Mouse (Mus musculus): ENCODE measurements around the gene Grap. TPM values are rescaled to one million over a fixed set of nuclear protein-coding genes. Genes with fewer than 3 reads are reported as not detected.

The Grap gene
- polyA plus RNA-seq, 1 experiment from 2014 or later, result 10.3 TPM

DNA sequence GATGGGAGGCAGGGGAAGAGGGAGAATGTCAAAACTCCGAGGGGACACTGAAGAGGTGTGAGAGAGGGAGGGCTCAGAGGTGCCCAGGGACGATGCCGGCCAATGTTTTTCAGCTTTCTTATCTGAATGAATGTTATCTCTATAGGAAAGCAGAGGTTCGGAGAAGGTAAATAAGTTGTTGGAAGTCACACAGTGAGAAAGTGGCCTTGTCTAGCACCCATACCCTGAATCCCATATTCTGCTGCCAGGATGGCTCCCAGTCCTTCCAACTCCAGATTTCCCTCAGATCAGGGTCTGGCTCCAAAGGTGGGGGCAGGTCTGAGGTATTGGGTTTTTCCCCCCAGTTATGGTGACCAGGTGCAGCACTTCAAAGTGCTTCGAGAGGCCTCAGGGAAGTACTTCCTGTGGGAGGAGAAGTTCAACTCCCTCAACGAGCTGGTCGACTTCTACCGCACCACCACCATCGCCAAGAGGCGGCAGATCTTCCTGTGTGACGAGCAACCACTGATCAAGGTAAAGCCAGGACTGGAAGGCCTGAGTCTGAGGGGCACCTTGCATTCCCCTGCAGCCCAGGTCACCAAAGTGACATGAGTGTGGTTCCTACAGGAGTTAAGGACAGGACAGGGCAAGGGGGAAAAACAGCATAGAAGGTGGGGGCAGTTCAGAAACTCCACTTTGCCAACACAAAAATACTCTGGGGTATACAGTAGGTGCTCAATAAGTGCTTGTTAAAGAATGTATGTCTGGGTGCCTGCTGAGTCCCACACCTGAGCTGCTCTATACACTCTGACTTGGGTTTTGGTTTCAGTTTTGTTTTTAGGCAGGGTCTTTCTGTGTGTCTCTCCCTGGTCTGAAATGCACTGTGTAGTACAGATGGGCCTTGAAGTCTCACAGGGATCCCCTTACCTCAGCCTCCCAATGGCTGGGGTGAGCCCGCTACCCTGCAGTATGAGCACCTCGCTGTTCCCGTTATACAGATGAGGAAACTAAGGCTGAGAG, 16.7 kb downstream of the Grap start:
- H3K4me2 ChIP-seq (ENCODE audit: low read length), result no peak overlapping the region
- no peak overlapping the region for H3K4me3 ChIP-seq (ENCODE audit: control insufficient read depth in 1 of 2, insufficient read depth in 1 of 2, low read depth in 1 of 2, low read length in 2 of 2)
- H3K36me3 ChIP-seq (ENCODE audit: control insufficient read depth, insufficient read depth, low read length), result no peaks in the 10 kb centered on the region
- no peak overlapping the region for H3K9ac ChIP-seq (ENCODE audit: low read length)
- no peak overlapping the region for H3K27ac ChIP-seq (replicated peaks in 1 of 2; ENCODE audit: control insufficient read depth in 1 of 2, insufficient read depth in 1 of 2, low read depth in 2 of 2, low read length in 2 of 2)
- no peak for ATAC-seq (ENCODE audit: insufficient number of reproducible peaks, insufficient read depth, low FRiP score, low read depth)
- H3K27me3 ChIP-seq (ENCODE audit: control insufficient read depth, insufficient read depth, low read length), result peaks cover 3% of the 10 kb centered on the region; the same call in 1 of the 2 replicates
- no peaks in the 10 kb centered on the region for H3K9me3 ChIP-seq (ENCODE audit: control insufficient read depth, low read length)
- H3K4me1 ChIP-seq (ENCODE audit: control insufficient read depth in 2 of 2, insufficient read depth in 2 of 2, low read length in 2 of 2), result no peaks in the 10 kb centered on the region
- WGBS, result 60% methylated on average over 14 of the region's 14 CpGs

DNA sequence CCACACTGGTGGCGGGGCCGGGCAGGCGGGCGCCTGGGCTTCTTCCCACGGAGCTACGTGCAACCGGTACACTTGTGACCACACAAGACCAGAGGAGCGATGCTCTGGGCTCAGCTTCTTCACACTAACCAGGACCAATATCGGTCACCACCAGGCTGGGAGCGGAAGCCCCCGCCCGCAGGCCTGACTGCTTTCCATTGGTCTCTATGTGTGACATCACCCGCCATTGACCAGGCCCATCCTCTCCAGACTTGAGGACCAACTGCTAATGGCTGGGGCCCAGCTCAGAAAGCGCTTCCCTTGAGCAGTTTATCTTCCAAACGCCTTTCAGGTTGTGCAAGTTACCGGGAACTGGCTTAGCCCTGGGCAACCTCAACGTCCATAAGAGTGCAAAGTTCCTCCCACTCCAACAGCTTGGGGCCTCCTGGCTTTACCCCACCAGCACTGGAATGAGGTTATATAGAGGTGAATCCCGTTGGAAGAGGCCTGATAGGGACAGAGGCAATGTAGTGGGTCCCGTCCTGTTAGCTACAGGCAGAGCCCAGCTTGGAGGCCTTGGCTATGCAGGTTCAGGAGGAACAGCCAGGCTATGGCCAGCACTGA, 18.8 kb downstream of the Grap start:
- 0 out of 4 replicates have a peak, but pooled peaks cover 0 to 3% of the 10 kb centered on the region in 2 experiments for H3K4me1 ChIP-seq (ENCODE audit: control insufficient read depth in 2 of 2, insufficient read depth in 2 of 2, low read length in 2 of 2)
- 56% methylated on average over 19 of the region's 19 CpGs for WGBS
- no peak for ATAC-seq (ENCODE audit: insufficient number of reproducible peaks, insufficient read depth, low FRiP score, low read depth)

DNA sequence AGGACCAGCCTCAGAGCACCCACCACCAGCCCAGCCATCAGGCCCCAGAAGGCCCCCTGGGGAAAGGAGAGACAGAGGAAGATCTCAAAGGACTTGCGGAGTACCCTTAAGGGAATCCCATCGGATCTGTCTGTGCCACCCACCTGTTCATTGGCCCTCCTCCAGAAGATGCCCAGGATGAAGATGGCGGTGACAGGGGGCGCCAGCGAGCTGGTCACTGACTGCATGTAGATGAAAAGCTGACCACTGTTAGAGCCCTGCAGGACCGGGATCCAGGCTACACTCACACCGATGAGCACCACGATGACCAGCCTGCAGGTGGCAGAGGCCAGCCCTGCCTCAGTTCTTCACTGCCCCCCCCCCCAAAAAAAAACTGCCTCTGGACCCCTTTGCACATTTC, 20.6 kb downstream of the Grap start:
- H3K27me3 ChIP-seq (ENCODE audit: control insufficient read depth, insufficient read depth, low read length), result peaks cover 3% of the 10 kb centered on the region; the same call in 1 of the 2 replicates
- H3K4me1 ChIP-seq (ENCODE audit: control insufficient read depth in 2 of 2, insufficient read depth in 2 of 2, low read length in 2 of 2), result 0 out of 4 replicates have a peak, but pooled peaks cover 0 to 3% of the 10 kb centered on the region in 2 experiments
- no peaks in the 10 kb centered on the region for H3K9me3 ChIP-seq (ENCODE audit: control insufficient read depth, low read length)
- no peak overlapping the region for H3K4me3 ChIP-seq (ENCODE audit: control insufficient read depth in 1 of 2, insufficient read depth in 1 of 2, low read depth in 1 of 2, low read length in 2 of 2)
- WGBS, result 32% methylated on average over 8 of the region's 8 CpGs
- H3K36me3 ChIP-seq (ENCODE audit: control insufficient read depth, insufficient read depth, low read length), result no peaks in the 10 kb centered on the region
- H3K9ac ChIP-seq (ENCODE audit: low read length), result no peak overlapping the region
- no peak overlapping the region for H3K27ac ChIP-seq (replicated peaks in 1 of 2; ENCODE audit: control insufficient read depth in 1 of 2, insufficient read depth in 1 of 2, low read depth in 2 of 2, low read length in 2 of 2)
- no peak for ATAC-seq (ENCODE audit: insufficient number of reproducible peaks, insufficient read depth, low FRiP score, low read depth)
- no peak overlapping the region for H3K4me2 ChIP-seq (ENCODE audit: low read length)

More for the DNA sequence above, 18.8 kb downstream of the Grap start:
- H3K27me3 ChIP-seq (ENCODE audit: control insufficient read depth, insufficient read depth, low read length), result peaks cover 3% of the 10 kb centered on the region; the same call in 1 of the 2 replicates
- no peak overlapping the region for H3K27ac ChIP-seq (replicated peaks in 1 of 2; ENCODE audit: control insufficient read depth in 1 of 2, insufficient read depth in 1 of 2, low read depth in 2 of 2, low read length in 2 of 2)
- no peaks in the 10 kb centered on the region for H3K36me3 ChIP-seq (ENCODE audit: control insufficient read depth, insufficient read depth, low read length)
- no peak overlapping the region for H3K9ac ChIP-seq (ENCODE audit: low read length)
- no peak overlapping the region for H3K4me3 ChIP-seq (ENCODE audit: control insufficient read depth in 1 of 2, insufficient read depth in 1 of 2, low read depth in 1 of 2, low read length in 2 of 2)
- H3K4me2 ChIP-seq (ENCODE audit: low read length), result no peak overlapping the region
- H3K9me3 ChIP-seq (ENCODE audit: control insufficient read depth, low read length), result no peaks in the 10 kb centered on the region

DNA sequence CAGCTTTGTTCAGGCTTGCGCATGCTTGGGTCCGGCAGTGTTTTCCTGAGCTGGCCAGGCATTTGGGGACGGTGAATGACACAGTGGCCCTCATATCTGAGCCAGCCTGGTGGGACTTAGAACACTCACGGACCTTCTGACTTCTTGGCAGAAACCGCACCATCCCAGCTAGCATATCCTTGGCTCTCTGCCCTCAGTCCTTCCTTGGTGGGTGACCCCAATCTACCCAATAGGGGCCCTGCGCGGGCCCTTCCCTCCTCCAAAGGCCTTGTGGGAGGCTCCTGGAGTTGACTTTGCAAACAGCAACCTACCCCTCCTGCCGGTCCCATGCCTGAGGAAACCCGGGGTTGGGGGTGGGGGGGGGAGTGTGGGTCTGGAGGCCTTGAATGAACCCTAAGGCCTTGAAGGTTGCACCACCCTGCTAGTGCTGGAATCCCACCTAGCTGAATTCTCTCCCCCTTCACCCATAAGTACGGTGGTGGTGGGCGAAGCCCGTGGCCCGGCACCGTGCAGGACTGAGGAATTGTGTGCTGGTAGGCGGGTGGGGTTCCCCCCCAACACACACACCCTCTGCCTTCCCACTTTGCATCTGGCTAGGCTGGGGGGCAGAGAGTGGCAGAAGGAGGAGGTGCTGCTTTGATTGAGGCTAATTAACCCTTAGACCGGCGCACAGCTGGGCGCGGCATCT, 21.2 kb downstream of the Grap start:
- Histone ChIP-seq H3K9me3 (ENCODE audit: control insufficient read depth, low read length) (no peaks in the 10 kb centered on the region), H3K27me3 (ENCODE audit: control insufficient read depth, insufficient read depth, low read length) (peaks cover 3% of the 10 kb centered on the region; the same call in 1 of the 2 replicates), H3K27ac (replicated peaks in 1 of 2; ENCODE audit: control insufficient read depth in 1 of 2, insufficient read depth in 1 of 2, low read depth in 2 of 2, low read length in 2 of 2) (no peak overlapping the region), H3K9ac (ENCODE audit: low read length) (no peak overlapping the region), H3K4me2 (ENCODE audit: low read length) (no peak overlapping the region), H3K4me1 (ENCODE audit: control insufficient read depth in 2 of 2, insufficient read depth in 2 of 2, low read length in 2 of 2) (0 out of 4 replicates have a peak, but pooled peaks cover 0 to 3% of the 10 kb centered on the region in 2 experiments), H3K36me3 (ENCODE audit: control insufficient read depth, insufficient read depth, low read length) (no peaks in the 10 kb centered on the region), H3K4me3 (ENCODE audit: control insufficient read depth in 1 of 2, insufficient read depth in 1 of 2, low read depth in 1 of 2, low read length in 2 of 2) (no peak overlapping the region)
- no peak for ATAC-seq (ENCODE audit: insufficient number of reproducible peaks, insufficient read depth, low FRiP score, low read depth)
- WGBS, result 43% methylated on average over 19 of the region's 19 CpGs

DNA sequence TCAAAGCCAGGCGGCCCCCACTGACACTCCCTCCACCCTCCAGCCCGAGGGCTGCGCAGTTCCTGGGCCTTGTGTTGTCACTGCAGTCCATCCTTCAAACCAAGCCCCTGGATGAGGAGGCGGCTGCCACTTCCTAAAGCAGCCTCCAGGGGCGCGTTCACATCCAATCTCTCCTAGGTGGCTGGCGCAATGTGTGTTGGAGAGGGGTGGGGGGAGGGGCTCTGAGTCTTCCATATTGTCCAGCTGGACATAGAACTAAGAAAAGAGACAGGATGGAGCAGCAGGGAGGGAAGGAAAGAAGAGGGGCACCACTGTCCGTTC, 21.7 kb downstream of the Grap start:
- Histone ChIP-seq H3K9me3 (ENCODE audit: control insufficient read depth, low read length) (no peaks in the 10 kb centered on the region), H3K4me3 (ENCODE audit: control insufficient read depth in 1 of 2, insufficient read depth in 1 of 2, low read depth in 1 of 2, low read length in 2 of 2) (no peak overlapping the region), H3K27me3 (ENCODE audit: control insufficient read depth, insufficient read depth, low read length) (peaks cover 3% of the 10 kb centered on the region; the same call in 1 of the 2 replicates), H3K27ac (replicated peaks in 1 of 2; ENCODE audit: control insufficient read depth in 1 of 2, insufficient read depth in 1 of 2, low read depth in 2 of 2, low read length in 2 of 2) (no peak overlapping the region), H3K36me3 (ENCODE audit: control insufficient read depth, insufficient read depth, low read length) (no peaks in the 10 kb centered on the region), H3K4me1 (ENCODE audit: control insufficient read depth in 2 of 2, insufficient read depth in 2 of 2, low read length in 2 of 2) (0 out of 4 replicates have a peak, but pooled peaks cover 0 to 3% of the 10 kb centered on the region in 2 experiments), H3K4me2 (ENCODE audit: low read length) (no peak overlapping the region), H3K9ac (ENCODE audit: low read length) (no peak overlapping the region)
- 7% methylated on average over 8 of the region's 8 CpGs for WGBS
- no peak for ATAC-seq (ENCODE audit: insufficient number of reproducible peaks, insufficient read depth, low FRiP score, low read depth)

DNA sequence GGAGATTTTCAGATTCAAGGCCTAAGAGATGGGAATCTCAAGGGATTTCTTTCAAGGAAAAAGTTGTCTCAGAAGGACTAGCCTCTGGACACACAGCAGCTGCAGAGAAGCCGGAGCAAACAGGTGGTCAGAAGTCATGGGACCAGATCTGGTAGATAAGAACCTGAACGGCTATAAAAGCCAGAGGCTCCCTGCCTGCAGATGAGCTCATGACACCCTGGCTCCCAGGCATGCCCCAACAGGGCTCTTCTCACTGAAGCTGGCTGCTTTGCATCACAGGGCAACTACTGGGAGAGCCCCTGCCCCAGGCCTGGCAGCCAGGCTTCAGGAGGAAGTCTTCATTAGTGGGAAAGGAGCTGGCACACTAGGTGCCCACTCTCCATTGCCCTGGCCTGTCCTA, 22.3 kb downstream of the Grap start:
- peaks cover 3% of the 10 kb centered on the region; the same call in 1 of the 2 replicates for H3K27me3 ChIP-seq (ENCODE audit: control insufficient read depth, insufficient read depth, low read length)
- H3K4me1 ChIP-seq (ENCODE audit: control insufficient read depth in 2 of 2, insufficient read depth in 2 of 2, low read length in 2 of 2), result 0 out of 4 replicates have a peak, but pooled peaks cover 0 to 3% of the 10 kb centered on the region in 2 experiments
- H3K36me3 ChIP-seq (ENCODE audit: control insufficient read depth, insufficient read depth, low read length), result no peaks in the 10 kb centered on the region
- H3K9me3 ChIP-seq (ENCODE audit: control insufficient read depth, low read length), result no peaks in the 10 kb centered on the region
- H3K4me3 ChIP-seq (ENCODE audit: control insufficient read depth in 1 of 2, insufficient read depth in 1 of 2, low read depth in 1 of 2, low read length in 2 of 2), result no peak overlapping the region
- no peak overlapping the region for H3K4me2 ChIP-seq (ENCODE audit: low read length)
- no peak overlapping the region for H3K27ac ChIP-seq (replicated peaks in 1 of 2; ENCODE audit: control insufficient read depth in 1 of 2, insufficient read depth in 1 of 2, low read depth in 2 of 2, low read length in 2 of 2)
- H3K9ac ChIP-seq (ENCODE audit: low read length), result no peak overlapping the region
- ATAC-seq (ENCODE audit: insufficient number of reproducible peaks, insufficient read depth, low FRiP score, low read depth), result no peak
- 37% methylated on average over 2 of the region's 2 CpGs for WGBS

DNA sequence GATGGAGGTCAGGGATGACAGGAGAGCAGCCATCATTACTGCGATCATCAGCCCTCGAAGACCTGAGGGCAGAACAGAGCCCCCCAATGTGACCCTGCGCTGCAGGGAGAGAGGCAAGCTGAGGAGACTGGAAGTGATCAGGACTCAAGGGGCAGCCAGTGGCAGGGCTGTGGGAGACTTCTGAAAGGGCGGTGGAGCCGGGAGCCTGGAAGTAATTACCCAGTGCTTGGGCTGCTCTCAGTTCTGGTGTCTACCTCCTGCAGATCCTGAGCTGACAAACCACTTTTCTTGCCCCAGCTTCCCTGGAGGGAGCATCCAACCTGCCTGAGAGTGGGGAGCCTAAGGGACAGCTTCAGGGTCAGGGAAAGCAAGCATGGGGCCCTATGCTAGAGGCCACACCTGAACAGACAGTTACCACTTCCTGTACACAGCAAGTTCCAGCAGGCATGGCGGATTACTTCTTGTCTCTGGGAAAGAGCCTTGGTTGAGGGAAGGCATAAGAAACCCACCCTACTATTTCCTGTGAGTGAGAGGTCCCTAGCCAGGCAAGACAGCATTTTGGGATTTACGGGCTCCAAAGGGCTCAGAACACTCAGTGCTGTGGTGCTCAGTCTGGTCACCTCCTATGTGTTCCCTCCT, 23.3 kb downstream of the Grap start:
- Histone ChIP-seq H3K4me1 (ENCODE audit: control insufficient read depth in 2 of 2, insufficient read depth in 2 of 2, low read length in 2 of 2) (0 out of 4 replicates have a peak, but pooled peaks cover 0 to 3% of the 10 kb centered on the region in 2 experiments), H3K9ac (ENCODE audit: low read length) (no peak overlapping the region), H3K4me2 (ENCODE audit: low read length) (no peak overlapping the region), H3K4me3 (ENCODE audit: control insufficient read depth in 1 of 2, insufficient read depth in 1 of 2, low read depth in 1 of 2, low read length in 2 of 2) (no peak overlapping the region), H3K36me3 (ENCODE audit: control insufficient read depth, insufficient read depth, low read length) (no peaks in the 10 kb centered on the region), H3K27me3 (ENCODE audit: control insufficient read depth, insufficient read depth, low read length) (peaks cover 3% of the 10 kb centered on the region; the same call in 1 of the 2 replicates), H3K9me3 (ENCODE audit: control insufficient read depth, low read length) (no peaks in the 10 kb centered on the region), H3K27ac (replicated peaks in 1 of 2; ENCODE audit: control insufficient read depth in 1 of 2, insufficient read depth in 1 of 2, low read depth in 2 of 2, low read length in 2 of 2) (no peak overlapping the region)
- 77% methylated on average over 7 of the region's 7 CpGs for WGBS
- ATAC-seq (ENCODE audit: insufficient number of reproducible peaks, insufficient read depth, low FRiP score, low read depth), result no peak
